Mouse (Mus musculus) liver, embryonic 11.5 days (tissue): ENCODE data around the gene Gm13420. TPM values are rescaled to one million over a fixed set of nuclear protein-coding genes. Genes with fewer than 3 reads are reported as not detected.
"Not testable (repeated sequence)": the region's sequence is repeated elsewhere in the genome, so short reads cannot be mapped to it uniquely, and the experiment has no call there.

ENCODE experiments used
- ATAC-seq: fragments of 200-750 bp; cut with Nextera tagmentation; replicated peaks from 2 replicates; pipeline ENCODE4 v1.8.0; 2017; ENCODE audit warnings: moderate number of reproducible peaks, mild to moderate bottlenecking, moderate TSS enrichment, moderate library complexity; ENCODE audit not compliant: low FRiP score
- DNase-seq: peaks from one replicate; pipeline ENCODE4 v3.0.0-alpha.2; 2017; ENCODE audit warnings: low spot score
- H3K27ac ChIP-seq: fragments of 300-500 bp; sonication (generic); 2 replicates; pipeline ENCODE4 v1.5.1; 2014; ENCODE audit warnings: mild to moderate bottlenecking, low read depth, low read length, control low read depth
- H3K27me3 ChIP-seq: fragments of 300-500 bp; sonication (generic); replicated peaks from 2 replicates; pipeline ENCODE4 v1.6.1; 2014; ENCODE audit warnings: low read length, mixed read lengths; ENCODE audit not compliant: control insufficient read depth, insufficient read depth
- H3K36me3 ChIP-seq: fragments of 300-500 bp; sonication (generic); 2 replicates; pipeline ENCODE4 v1.6.1; 2014; ENCODE audit warnings: mild to moderate bottlenecking, low read length, moderate library complexity, mixed read lengths; ENCODE audit not compliant: control insufficient read depth, insufficient read depth
- H3K4me1 ChIP-seq: fragments of 300-500 bp; sonication (generic); replicated peaks from 2 replicates; pipeline ENCODE4 v1.6.1; 2014; ENCODE audit warnings: low read length, mixed read lengths; ENCODE audit not compliant: control insufficient read depth, insufficient read depth
- H3K4me2 ChIP-seq: fragments of 300-500 bp; sonication (generic); 2 replicates; pipeline ENCODE4 v1.6.1; 2014; ENCODE audit warnings: mild to moderate bottlenecking, control low read depth, moderate library complexity
- H3K4me3 ChIP-seq: fragments of 300-500 bp; sonication (generic); 2 replicates; pipeline ENCODE4 v1.5.1; 2014; ENCODE audit warnings: low read depth, low read length, control low read depth
- H3K9ac ChIP-seq: fragments of 300-500 bp; sonication (generic); 2 replicates; pipeline ENCODE4 v1.6.1; 2014; ENCODE audit warnings: low read depth, low read length, control low read depth
- H3K9me3 ChIP-seq: fragments of 300-500 bp; sonication (generic); 2 replicates; pipeline ENCODE4 v1.6.1; 2016; ENCODE audit warnings: low read length, inconsistent platforms, mixed read lengths; ENCODE audit not compliant: control insufficient read depth
- WGBS: fragments of 180-500 bp; shearing (Covaris S2); extraction: QIAGEN DNeasy Blood & Tissue Kit; methylation state at CpG from one replicate; pipeline ENCODE4 v1.1.7; 2014; 5-methylcytosine and 5-hydroxymethylcytosine counted together
- polyA plus RNA-seq: library from polyadenylated mRNA; unstranded; fragments of >200 nt; fragmentation: Nextera tagmentation; extraction: Ambion mirVana; gene quantifications from 2 replicates; pipeline ENCODE4 v1.2.1, GENCODE M21; 2014

The Gm13420 gene
- polyA plus RNA-seq, 1 experiment from 2014 or later = 0.77 TPM

DNA sequence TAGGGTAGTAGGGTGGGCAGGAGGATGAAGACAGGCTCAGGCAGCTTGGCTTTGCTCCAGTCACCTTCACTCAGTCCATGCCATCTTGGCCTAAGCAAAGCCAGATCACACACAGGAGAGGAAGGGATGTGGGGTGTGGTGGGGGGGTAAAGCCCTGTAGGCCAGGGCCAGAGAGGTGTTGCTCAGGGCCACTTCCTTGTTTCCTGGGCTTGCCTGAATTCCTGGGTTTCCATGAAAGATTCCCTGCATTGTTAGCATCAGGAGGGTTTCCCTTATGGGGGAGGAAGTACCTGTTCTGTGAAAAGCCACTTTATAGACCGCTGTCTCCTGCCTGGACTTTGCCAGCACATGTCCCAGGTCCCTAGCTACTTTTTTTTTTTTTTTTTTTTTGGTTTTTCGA, 38.0 kb downstream of the Gm13420 start:
- DNase-seq (no peak), ATAC-seq (no peak)
- no peaks in the 10 kb centered on the region for H3K27me3 ChIP-seq
- no peak overlapping the region for H3K4me3 ChIP-seq
- H3K4me2 ChIP-seq = no peak overlapping the region
- 100% methylated on average over 1 of the region's 2 CpGs for WGBS
- H3K36me3 ChIP-seq = peaks cover 13% of the 10 kb centered on the region; the same call in 1 of the 2 replicates
- no peaks in the 10 kb centered on the region for H3K9me3 ChIP-seq
- H3K27ac ChIP-seq = no peak overlapping the region
- H3K4me1 ChIP-seq = 0 out of 2 replicates have a peak, but pooled peaks cover 4% of the 10 kb centered on the region
- H3K9ac ChIP-seq = no peak overlapping the region

DNA sequence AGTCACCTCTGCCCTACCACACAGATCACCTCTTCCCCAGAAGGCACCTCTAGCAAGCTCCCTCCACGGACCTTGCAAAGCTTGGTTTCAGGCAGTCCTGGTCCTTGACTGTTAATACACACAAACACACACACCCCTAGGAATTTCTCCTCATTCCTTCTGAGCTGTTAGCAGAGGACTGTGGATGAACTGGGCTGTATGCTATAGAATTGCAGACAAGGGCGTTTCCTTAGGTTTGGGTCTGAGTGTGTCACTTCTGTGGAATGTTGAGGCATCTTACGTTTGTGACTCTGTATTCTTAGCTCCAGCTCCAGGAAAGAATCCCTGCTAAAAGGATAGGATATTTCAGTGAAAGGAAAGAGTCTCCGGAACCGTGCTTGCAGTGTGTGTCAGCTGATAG, 39.6 kb downstream of the Gm13420 start:
- Histone ChIP-seq H3K9me3 (no peaks in the 10 kb centered on the region), H3K4me1 (0 out of 2 replicates have a peak, but pooled peaks cover 2% of the 10 kb centered on the region), H3K4me2 (no peak overlapping the region), H3K27ac (no peak overlapping the region), H3K4me3 (no peak overlapping the region), H3K9ac (no peak overlapping the region), H3K36me3 (peaks cover 19% of the 10 kb centered on the region), H3K27me3 (no peaks in the 10 kb centered on the region)
- ATAC-seq (no peak), DNase-seq (no peak)
- WGBS = 79% methylated on average over 5 of the region's 5 CpGs

DNA sequence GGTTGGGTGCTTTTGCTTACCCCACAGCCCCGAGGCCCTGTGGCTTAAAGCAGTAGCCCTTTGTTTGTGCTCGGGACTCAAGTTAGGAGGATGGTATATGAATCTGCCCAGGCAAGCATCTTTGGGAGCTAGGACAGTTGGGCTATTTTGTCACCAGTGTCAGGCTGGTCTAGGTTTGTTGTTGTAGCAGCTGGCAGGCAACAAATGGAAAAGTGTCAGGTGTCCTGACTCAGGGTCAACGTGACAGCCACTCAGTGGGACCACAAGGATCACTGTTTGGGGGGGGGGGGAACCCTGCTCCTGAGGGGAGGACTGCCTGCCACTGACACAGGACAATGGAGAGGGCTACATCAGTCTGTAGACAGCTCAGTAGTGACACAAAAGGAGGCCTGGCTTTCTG, 40.4 kb downstream of the Gm13420 start:
- 63% methylated on average over 3 of the region's 3 CpGs for WGBS
- no peak overlapping the region for H3K9ac ChIP-seq
- no peaks in the 10 kb centered on the region for H3K4me1 ChIP-seq
- H3K27ac ChIP-seq = no peak overlapping the region
- H3K9me3 ChIP-seq = no peaks in the 10 kb centered on the region
- no peak overlapping the region for H3K4me3 ChIP-seq
- H3K27me3 ChIP-seq = no peaks in the 10 kb centered on the region
- ATAC-seq (no peak), DNase-seq (no peak)
- H3K36me3 ChIP-seq = peaks cover 20% of the 10 kb centered on the region
- H3K4me2 ChIP-seq = no peak overlapping the region

DNA sequence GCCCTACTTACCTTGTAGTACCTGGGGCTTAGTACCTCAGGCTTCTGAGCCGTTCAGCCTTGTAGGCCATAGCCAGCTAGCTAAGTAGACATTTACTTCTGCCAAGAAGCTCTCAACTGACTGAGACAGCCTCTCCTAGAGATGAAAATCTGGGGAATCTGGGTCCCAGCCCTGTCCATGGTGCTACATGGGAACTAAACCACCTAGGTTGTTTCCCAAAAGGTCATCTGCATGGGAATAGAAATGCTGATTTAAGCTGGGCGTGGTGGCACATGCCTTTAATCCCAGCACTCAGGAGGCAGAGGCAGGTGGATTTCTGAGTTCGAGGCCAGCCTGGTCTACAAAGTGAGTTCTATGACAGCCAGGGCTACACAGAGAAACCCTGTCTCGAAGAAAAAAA, 43.3 kb downstream of the Gm13420 start:
- H3K4me3 ChIP-seq, H3K9me3 ChIP-seq, H3K27ac ChIP-seq, H3K4me2 ChIP-seq, DNase-seq, H3K4me1 ChIP-seq, H3K9ac ChIP-seq, H3K27me3 ChIP-seq, ATAC-seq: not testable (repeated sequence)
- peaks cover 19% of the 10 kb centered on the region for H3K36me3 ChIP-seq
- WGBS = 91% methylated on average over 4 of the region's 4 CpGs

DNA sequence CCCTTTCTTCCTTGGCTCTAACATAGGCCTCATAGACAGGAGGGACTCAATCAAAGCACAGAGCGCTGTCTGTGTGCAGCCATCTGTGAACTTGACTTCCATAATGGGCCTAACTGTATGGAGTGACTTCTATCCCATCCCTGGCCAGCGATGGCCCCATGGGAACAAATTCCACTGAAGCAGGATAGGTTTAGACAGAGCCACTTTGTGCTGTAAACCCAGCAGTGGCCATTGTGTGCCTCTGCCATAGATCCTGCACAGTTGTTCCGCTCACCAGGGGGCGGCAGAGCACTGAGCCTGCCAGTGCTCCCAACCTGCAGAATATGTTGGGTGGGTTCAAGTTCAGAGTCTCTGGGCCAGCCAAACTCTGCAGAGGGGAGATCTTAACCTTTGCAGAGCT, 43.8 kb downstream of the Gm13420 start:
- H3K4me1 ChIP-seq = no peaks in the 10 kb centered on the region
- H3K9ac ChIP-seq = no peak overlapping the region
- DNase-seq (no peak), ATAC-seq (no peak)
- H3K9me3 ChIP-seq = no peaks in the 10 kb centered on the region
- no peak overlapping the region for H3K4me3 ChIP-seq
- WGBS = 84% methylated on average over 4 of the region's 4 CpGs
- peaks cover 19% of the 10 kb centered on the region for H3K36me3 ChIP-seq
- H3K27me3 ChIP-seq = no peaks in the 10 kb centered on the region
- no peak overlapping the region for H3K27ac ChIP-seq
- no peak overlapping the region for H3K4me2 ChIP-seq

DNA sequence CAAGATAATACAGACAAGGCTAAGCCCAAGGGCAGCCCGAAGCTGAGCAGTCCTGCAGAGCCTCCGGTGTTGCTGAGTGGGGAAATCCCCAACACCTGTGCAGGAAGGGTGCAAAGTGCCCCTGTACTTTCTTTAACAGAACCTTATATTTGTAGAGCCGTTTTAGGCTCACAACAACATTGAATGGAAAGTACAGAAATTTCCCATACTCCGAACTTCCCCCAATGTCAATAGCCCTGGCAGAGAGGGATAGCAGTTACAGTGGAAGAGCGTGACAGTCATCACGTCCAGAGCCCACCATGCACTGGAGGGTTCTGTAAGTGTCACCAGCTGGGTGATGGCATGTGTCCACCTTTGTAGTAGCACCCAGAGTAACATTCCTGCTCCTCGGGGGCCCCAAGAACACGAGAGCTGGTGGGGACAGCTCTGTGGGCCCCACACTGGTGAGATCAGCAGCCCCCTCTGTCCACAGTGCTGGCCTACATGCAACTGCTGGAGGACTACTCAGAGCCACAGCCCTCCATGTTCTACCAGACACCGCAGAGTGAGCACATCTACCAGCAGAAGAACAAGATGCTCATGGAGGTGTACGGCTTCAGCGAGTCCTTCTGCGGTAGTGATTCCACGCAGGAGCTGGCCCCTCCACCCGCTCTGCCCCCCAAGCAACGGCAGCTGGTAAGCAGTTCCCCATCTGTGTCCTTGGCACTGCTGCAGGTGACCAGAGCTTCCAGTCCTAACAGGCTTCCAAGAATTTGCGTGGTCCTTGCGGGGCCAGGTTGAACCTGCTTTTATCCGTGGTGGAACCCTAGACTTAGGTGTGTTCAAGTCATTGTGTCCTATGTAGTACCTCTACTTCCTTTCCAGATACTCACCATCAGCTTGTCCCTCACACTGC, 44.5 kb downstream of the Gm13420 start:
- H3K36me3 ChIP-seq = peaks cover 26% of the 10 kb centered on the region
- DNase-seq = no peak

DNA sequence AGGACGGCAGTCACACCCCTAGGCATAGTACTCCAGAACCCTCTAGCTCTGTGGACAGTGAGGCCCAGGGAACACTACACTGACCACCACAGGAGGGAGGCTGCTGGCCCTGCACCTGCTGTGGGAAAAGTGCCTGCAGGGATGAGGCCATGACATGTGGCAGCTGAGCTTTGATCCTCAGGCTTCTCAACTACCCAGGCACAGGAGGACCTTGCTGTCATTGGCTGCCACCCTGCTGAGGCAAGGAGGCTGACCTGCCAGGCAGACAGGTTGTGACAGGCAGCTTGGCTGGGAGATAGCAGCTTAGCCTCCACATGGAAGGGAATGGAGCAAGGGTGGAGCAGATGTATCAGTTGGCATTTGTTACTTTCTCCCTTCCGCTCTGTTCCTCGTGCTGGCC, 46.0 kb downstream of the Gm13420 start:
- 87% methylated on average over 3 of the region's 3 CpGs for WGBS
- H3K27me3 ChIP-seq = no peaks in the 10 kb centered on the region
- no peaks in the 10 kb centered on the region for H3K9me3 ChIP-seq
- DNase-seq = no peak
- H3K27ac ChIP-seq = no peak overlapping the region
- no peak for ATAC-seq
- no peak overlapping the region for H3K9ac ChIP-seq
- no peak overlapping the region for H3K4me2 ChIP-seq
- peaks cover 28% of the 10 kb centered on the region for H3K36me3 ChIP-seq
- no peaks in the 10 kb centered on the region for H3K4me1 ChIP-seq
- no peak overlapping the region for H3K4me3 ChIP-seq

More for the DNA sequence above, 44.5 kb downstream of the Gm13420 start:
- Histone ChIP-seq H3K9ac (no peak overlapping the region), H3K27ac (no peak overlapping the region), H3K27me3 (no peaks in the 10 kb centered on the region), H3K4me1 (no peaks in the 10 kb centered on the region), H3K4me2 (no peak overlapping the region), H3K9me3 (no peaks in the 10 kb centered on the region), H3K4me3 (no peak overlapping the region)
- WGBS = 96% methylated on average over 18 of the region's 18 CpGs
- ATAC-seq = no peak

DNA sequence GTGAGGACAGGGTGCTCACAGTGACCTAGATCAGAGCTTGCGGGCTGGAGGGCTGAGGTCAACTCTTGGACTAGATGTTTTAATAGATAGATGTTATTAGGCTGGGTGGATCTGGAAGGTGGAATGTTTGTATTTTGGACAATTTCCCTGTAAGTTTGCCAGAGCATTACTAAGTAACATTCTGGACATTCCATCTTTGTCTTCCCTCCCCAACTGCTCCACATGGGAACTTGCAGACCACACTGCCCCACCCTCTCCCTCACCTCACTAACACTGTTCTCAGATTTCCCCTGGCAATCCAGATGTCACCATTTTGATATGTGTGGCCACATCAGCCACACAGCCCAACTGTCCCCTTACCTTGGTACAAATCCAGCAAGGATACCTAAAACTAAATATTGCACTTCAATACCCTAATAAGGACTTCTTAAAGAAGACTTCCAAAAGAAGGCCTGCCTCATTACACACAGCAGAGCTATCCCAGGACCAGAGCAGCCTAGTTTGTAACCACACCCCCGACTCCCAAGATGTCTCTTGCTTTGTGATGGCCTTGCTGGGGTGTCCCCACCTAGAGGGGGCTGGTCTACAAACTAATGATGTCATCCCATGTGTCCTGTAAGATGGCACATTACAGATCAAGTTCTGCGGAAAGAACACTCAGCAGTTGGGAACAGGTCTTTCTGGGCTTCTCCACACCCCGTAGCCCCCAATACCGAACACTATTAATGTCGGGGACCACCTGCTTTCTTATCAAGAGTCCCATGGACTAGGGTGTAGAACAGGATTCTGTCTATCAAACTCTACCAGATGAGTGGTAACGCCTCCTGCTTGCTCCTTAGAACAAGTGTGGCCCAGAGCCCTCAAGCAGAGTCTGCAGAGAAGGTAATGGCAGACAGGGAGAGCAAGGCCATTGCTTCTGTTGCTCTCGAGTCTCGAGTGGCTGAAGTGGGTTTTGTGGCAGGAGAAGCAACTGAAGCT, 48.1 kb downstream of the Gm13420 start:
- DNase-seq (no peak), ATAC-seq (peak; percentile 80)
- 84% methylated on average over 9 of the region's 9 CpGs for WGBS
- no peak overlapping the region for H3K27ac ChIP-seq
- no peak overlapping the region for H3K4me3 ChIP-seq
- H3K36me3 ChIP-seq = peaks cover 41% of the 10 kb centered on the region
- H3K9me3 ChIP-seq = no peaks in the 10 kb centered on the region
- H3K4me2 ChIP-seq = no peak overlapping the region
- no peak overlapping the region for H3K9ac ChIP-seq
- H3K27me3 ChIP-seq = no peaks in the 10 kb centered on the region
- H3K4me1 ChIP-seq = no peaks in the 10 kb centered on the region
